Mouse (Mus musculus): ENCODE data around the gene Dip2c. TPM values are rescaled to one million over a fixed set of nuclear protein-coding genes. Genes with fewer than 3 reads are reported as not detected.

Dip2c gene
- polyA plus RNA-seq, 1 experiment from 2014 or later: 22.1 TPM

GRCm38 (mm10) chr13:9562921-9563320 is 286.6 kb downstream of the Dip2c start:
- H3K4me2 ChIP-seq (ENCODE audit: low read length): no peak overlapping the region
- H3K9me3 ChIP-seq (ENCODE audit: control insufficient read depth, low read length): no peaks in the 10 kb centered on the region
- H3K36me3 ChIP-seq (ENCODE audit: control insufficient read depth, insufficient read depth, low read length): peaks cover 12% of the 10 kb centered on the region; the same call in 1 of the 2 replicates
- 9% methylated on average over 2 of the region's 2 CpGs for WGBS
- no peak overlapping the region for H3K9ac ChIP-seq (replicated peaks; ENCODE audit: low read length)
- no peak overlapping the region for H3K27ac ChIP-seq (replicated peaks; ENCODE audit: low read depth, low read length)
- no peak for ATAC-seq (ENCODE audit: low FRiP score, low TSS enrichment)
- H3K4me1 ChIP-seq (ENCODE audit: control insufficient read depth, insufficient read depth, low read length): no peaks in the 10 kb centered on the region
- no peaks in the 10 kb centered on the region for H3K27me3 ChIP-seq (ENCODE audit: control insufficient read depth, insufficient read depth, low read length)
- H3K4me3 ChIP-seq (replicated peaks; ENCODE audit: low read depth, low read length): no peak overlapping the region
- peak; percentile 20 for DNase-seq

GRCm38 (mm10) chr13:9568852-9569251 is 292.5 kb downstream of the Dip2c start:
- no peaks in the 10 kb centered on the region for H3K9me3 ChIP-seq (ENCODE audit: control insufficient read depth, low read length)
- H3K4me3 ChIP-seq (replicated peaks; ENCODE audit: low read depth, low read length): no peak overlapping the region
- H3K9ac ChIP-seq (replicated peaks; ENCODE audit: low read length): no peak overlapping the region
- H3K27ac ChIP-seq (replicated peaks; ENCODE audit: low read depth, low read length): no peak overlapping the region
- 90% methylated on average over 5 of the region's 5 CpGs for WGBS
- peaks cover 23% of the 10 kb centered on the region for H3K36me3 ChIP-seq (ENCODE audit: control insufficient read depth, insufficient read depth, low read length)
- DNase-seq (no peak), ATAC-seq (ENCODE audit: low FRiP score, low TSS enrichment) (no peak)
- H3K4me1 ChIP-seq (ENCODE audit: control insufficient read depth, insufficient read depth, low read length): no peaks in the 10 kb centered on the region
- no peak overlapping the region for H3K4me2 ChIP-seq (ENCODE audit: low read length)
- no peaks in the 10 kb centered on the region for H3K27me3 ChIP-seq (ENCODE audit: control insufficient read depth, insufficient read depth, low read length)

- Histone ChIP-seq H3K27me3 (ENCODE audit: control insufficient read depth, insufficient read depth, low read length) (no peaks in the 10 kb centered on the region), H3K9ac (replicated peaks; ENCODE audit: low read length) (no peak overlapping the region), H3K4me2 (ENCODE audit: low read length) (no peak overlapping the region), H3K9me3 (ENCODE audit: control insufficient read depth, low read length) (no peaks in the 10 kb centered on the region), H3K36me3 (ENCODE audit: control insufficient read depth, insufficient read depth, low read length) (peaks cover 24% of the 10 kb centered on the region), H3K4me1 (ENCODE audit: control insufficient read depth, insufficient read depth, low read length) (no peaks in the 10 kb centered on the region), H3K4me3 (replicated peaks; ENCODE audit: low read depth, low read length) (no peak overlapping the region), H3K27ac (replicated peaks; ENCODE audit: low read depth, low read length) (no peak overlapping the region)
- DNase-seq (no peak), ATAC-seq (ENCODE audit: low FRiP score, low TSS enrichment) (no peak)
- WGBS: 91% methylated on average over 4 of the region's 4 CpGs
Observed at GRCm38 (mm10) chr13:9576686-9577085, 300.4 kb downstream of the Dip2c start.

GRCm38 (mm10) chr13:9578456-9578855 is 302.1 kb downstream of the Dip2c start:
- Histone ChIP-seq H3K9me3 (ENCODE audit: control insufficient read depth, low read length) (no peaks in the 10 kb centered on the region), H3K27me3 (ENCODE audit: control insufficient read depth, insufficient read depth, low read length) (no peaks in the 10 kb centered on the region), H3K4me1 (ENCODE audit: control insufficient read depth, insufficient read depth, low read length) (peaks cover 4% of the 10 kb centered on the region; the same call in 1 of the 2 replicates), H3K27ac (replicated peaks; ENCODE audit: low read depth, low read length) (no peak overlapping the region), H3K36me3 (ENCODE audit: control insufficient read depth, insufficient read depth, low read length) (peaks cover 24% of the 10 kb centered on the region), H3K4me3 (replicated peaks; ENCODE audit: low read depth, low read length) (no peak overlapping the region), H3K4me2 (ENCODE audit: low read length) (no peak overlapping the region), H3K9ac (replicated peaks; ENCODE audit: low read length) (no peak overlapping the region)
- peak; percentile 5 for DNase-seq
- ATAC-seq (ENCODE audit: low FRiP score, low TSS enrichment): no peak
- 95% methylated on average over 4 of the region's 4 CpGs for WGBS

GRCm38 (mm10) chr13:9581821-9582220 is 305.5 kb downstream of the Dip2c start:
- Histone ChIP-seq H3K4me2 (ENCODE audit: low read length) (no peak overlapping the region), H3K9me3 (ENCODE audit: control insufficient read depth, low read length) (no peaks in the 10 kb centered on the region), H3K9ac (replicated peaks; ENCODE audit: low read length) (no peak overlapping the region), H3K27ac (replicated peaks; ENCODE audit: low read depth, low read length) (no peak overlapping the region), H3K36me3 (ENCODE audit: control insufficient read depth, insufficient read depth, low read length) (peaks cover 21% of the 10 kb centered on the region), H3K27me3 (ENCODE audit: control insufficient read depth, insufficient read depth, low read length) (no peaks in the 10 kb centered on the region), H3K4me3 (replicated peaks; ENCODE audit: low read depth, low read length) (no peak overlapping the region), H3K4me1 (ENCODE audit: control insufficient read depth, insufficient read depth, low read length) (peaks cover 9% of the 10 kb centered on the region; the same call in 1 of the 2 replicates)
- DNase-seq: no peak
- ATAC-seq (ENCODE audit: low FRiP score, low TSS enrichment): no peak

GRCm38 (mm10) chr13:9583579-9583978 is 307.3 kb downstream of the Dip2c start:
- H3K4me2 ChIP-seq (ENCODE audit: low read length): no peak overlapping the region
- no peak overlapping the region for H3K4me3 ChIP-seq (replicated peaks; ENCODE audit: low read depth, low read length)
- peaks cover 9% of the 10 kb centered on the region; the same call in 1 of the 2 replicates for H3K4me1 ChIP-seq (ENCODE audit: control insufficient read depth, insufficient read depth, low read length)
- H3K9ac ChIP-seq (replicated peaks; ENCODE audit: low read length): no peak overlapping the region
- ATAC-seq (ENCODE audit: low FRiP score, low TSS enrichment) (peak; percentile 40; the same call in 1 of the 2 replicates), DNase-seq (peak; percentile 21)
- H3K27me3 ChIP-seq (ENCODE audit: control insufficient read depth, insufficient read depth, low read length): no peaks in the 10 kb centered on the region
- H3K9me3 ChIP-seq (ENCODE audit: control insufficient read depth, low read length): no peaks in the 10 kb centered on the region
- peak overlapping the region; percentile 55; the same call in 1 of the 2 replicates for H3K27ac ChIP-seq (replicated peaks; ENCODE audit: low read depth, low read length)
- peaks cover 9% of the 10 kb centered on the region; the same call in 1 of the 2 replicates for H3K36me3 ChIP-seq (ENCODE audit: control insufficient read depth, insufficient read depth, low read length)

- Histone ChIP-seq H3K9me3 (ENCODE audit: control insufficient read depth, low read length) (no peaks in the 10 kb centered on the region), H3K27me3 (ENCODE audit: control insufficient read depth, insufficient read depth, low read length) (no peaks in the 10 kb centered on the region), H3K4me2 (ENCODE audit: low read length) (no peak overlapping the region), H3K27ac (replicated peaks; ENCODE audit: low read depth, low read length) (no peak overlapping the region), H3K36me3 (ENCODE audit: control insufficient read depth, insufficient read depth, low read length) (peaks cover 16% of the 10 kb centered on the region; the same call in 1 of the 2 replicates), H3K9ac (replicated peaks; ENCODE audit: low read length) (no peak overlapping the region), H3K4me1 (ENCODE audit: control insufficient read depth, insufficient read depth, low read length) (no peaks in the 10 kb centered on the region), H3K4me3 (replicated peaks; ENCODE audit: low read depth, low read length) (no peak overlapping the region)
- ATAC-seq (ENCODE audit: low FRiP score, low TSS enrichment): no peak
- DNase-seq: no peak
- WGBS: 81% methylated on average over 6 of the region's 6 CpGs
Observed at GRCm38 (mm10) chr13:9599334-9600096, 323.2 kb downstream of the Dip2c start.

GRCm38 (mm10) chr13:9601350-9601749 is 325.0 kb downstream of the Dip2c start:
- no peak overlapping the region for H3K4me3 ChIP-seq (replicated peaks; ENCODE audit: low read depth, low read length)
- H3K27ac ChIP-seq (replicated peaks; ENCODE audit: low read depth, low read length): no peak overlapping the region
- no peaks in the 10 kb centered on the region for H3K4me1 ChIP-seq (ENCODE audit: control insufficient read depth, insufficient read depth, low read length)
- H3K36me3 ChIP-seq (ENCODE audit: control insufficient read depth, insufficient read depth, low read length): peaks cover 21% of the 10 kb centered on the region
- H3K4me2 ChIP-seq (ENCODE audit: low read length): no peak overlapping the region
- no peaks in the 10 kb centered on the region for H3K9me3 ChIP-seq (ENCODE audit: control insufficient read depth, low read length)
- no peaks in the 10 kb centered on the region for H3K27me3 ChIP-seq (ENCODE audit: control insufficient read depth, insufficient read depth, low read length)
- no peak for ATAC-seq (ENCODE audit: low FRiP score, low TSS enrichment)
- H3K9ac ChIP-seq (replicated peaks; ENCODE audit: low read length): no peak overlapping the region
- 78% methylated on average over 3 of the region's 3 CpGs for WGBS
- DNase-seq: no peak

GRCm38 (mm10) chr13:9611229-9611628 is 334.9 kb downstream of the Dip2c start:
- Histone ChIP-seq H3K4me1 (ENCODE audit: control insufficient read depth, insufficient read depth, low read length) (no peaks in the 10 kb centered on the region), H3K9me3 (ENCODE audit: control insufficient read depth, low read length) (no peaks in the 10 kb centered on the region), H3K27me3 (ENCODE audit: control insufficient read depth, insufficient read depth, low read length) (no peaks in the 10 kb centered on the region), H3K9ac (replicated peaks; ENCODE audit: low read length) (no peak overlapping the region), H3K36me3 (ENCODE audit: control insufficient read depth, insufficient read depth, low read length) (peaks cover 32% of the 10 kb centered on the region), H3K4me2 (ENCODE audit: low read length) (no peak overlapping the region), H3K27ac (replicated peaks; ENCODE audit: low read depth, low read length) (no peak overlapping the region), H3K4me3 (replicated peaks; ENCODE audit: low read depth, low read length) (no peak overlapping the region)
- WGBS: 93% methylated on average over 1 of the region's 1 CpGs
- ATAC-seq (ENCODE audit: low FRiP score, low TSS enrichment): no peak
- DNase-seq: no peak

Measured in midbrain, embryonic 14.5 days (tissue).